Mouse (Mus musculus) liver, embryonic 12.5 days (tissue): ENCODE measurements around the gene Slc9a9. TPM values are rescaled to one million over a fixed set of nuclear protein-coding genes. Genes with fewer than 3 reads are reported as not detected.
A peak's percentile ranks its signal among the peaks of the same experiment; 100 is the strongest.

ENCODE experiments used
- ATAC-seq: fragments of 200-750 bp; cut with Nextera tagmentation; 2 replicates; pipeline ENCODE4 v1.8.0; 2017; ENCODE audit warnings: moderate number of reproducible peaks, mild to moderate bottlenecking, moderate library complexity
- H3K27ac ChIP-seq: fragments of 300-500 bp; sonication (generic); 2 replicates; pipeline ENCODE4 v1.5.1; 2016; ENCODE audit warnings: mild to moderate bottlenecking
- H3K27me3 ChIP-seq: fragments of 300-500 bp; sonication (generic); replicated peaks from 2 replicates; pipeline ENCODE4 v1.6.1; 2016; ENCODE audit warnings: mild to moderate bottlenecking, moderate library complexity
- H3K36me3 ChIP-seq: fragments of 300-500 bp; sonication (generic); 2 replicates; pipeline ENCODE4 v1.6.1; 2016; ENCODE audit warnings: mild to moderate bottlenecking, moderate library complexity
- H3K4me1 ChIP-seq: fragments of 300-500 bp; sonication (generic); 2 replicates; pipeline ENCODE4 v1.6.1; 2016
- H3K4me2 ChIP-seq: fragments of 300-500 bp; sonication (generic); 2 replicates; pipeline ENCODE4 v1.6.1; 2016; ENCODE audit warnings: mild to moderate bottlenecking, moderate library complexity
- H3K4me3 ChIP-seq: fragments of 300-500 bp; sonication (generic); 2 replicates; pipeline ENCODE4 v1.5.1; 2016; ENCODE audit warnings: mild to moderate bottlenecking, moderate library complexity
- H3K9ac ChIP-seq: fragments of 300-500 bp; sonication (generic); 2 replicates; pipeline ENCODE4 v1.6.1; 2016; ENCODE audit warnings: mild to moderate bottlenecking, moderate library complexity
- H3K9me3 ChIP-seq: fragments of 300-500 bp; sonication (generic); replicated peaks from 2 replicates; pipeline ENCODE4 v1.6.1; 2016; ENCODE audit warnings: mild to moderate bottlenecking, moderate library complexity
- WGBS: fragments of 180-500 bp; shearing (Covaris S2); methylation state at CpG from one replicate; pipeline ENCODE4 v1.1.7; 2016; ENCODE audit not compliant: insufficient replicate concordance; 5-methylcytosine and 5-hydroxymethylcytosine counted together
- microRNA-seq: library from miRNA; unstranded; fragments of <30 nt; microRNA quantifications from one replicate; pipeline ENCODE4, GENCODE M21; 2017
- polyA plus RNA-seq: library from polyadenylated mRNA; unstranded; fragments of >200 nt; fragmentation: Nextera tagmentation; extraction: Ambion mirVana; gene quantifications from 2 replicates; pipeline ENCODE4 v1.2.1, GENCODE M21; 2016

Gene Slc9a9
- polyA plus RNA-seq, 1 experiment from 2014 or later, result 1.6 TPM

DNA sequence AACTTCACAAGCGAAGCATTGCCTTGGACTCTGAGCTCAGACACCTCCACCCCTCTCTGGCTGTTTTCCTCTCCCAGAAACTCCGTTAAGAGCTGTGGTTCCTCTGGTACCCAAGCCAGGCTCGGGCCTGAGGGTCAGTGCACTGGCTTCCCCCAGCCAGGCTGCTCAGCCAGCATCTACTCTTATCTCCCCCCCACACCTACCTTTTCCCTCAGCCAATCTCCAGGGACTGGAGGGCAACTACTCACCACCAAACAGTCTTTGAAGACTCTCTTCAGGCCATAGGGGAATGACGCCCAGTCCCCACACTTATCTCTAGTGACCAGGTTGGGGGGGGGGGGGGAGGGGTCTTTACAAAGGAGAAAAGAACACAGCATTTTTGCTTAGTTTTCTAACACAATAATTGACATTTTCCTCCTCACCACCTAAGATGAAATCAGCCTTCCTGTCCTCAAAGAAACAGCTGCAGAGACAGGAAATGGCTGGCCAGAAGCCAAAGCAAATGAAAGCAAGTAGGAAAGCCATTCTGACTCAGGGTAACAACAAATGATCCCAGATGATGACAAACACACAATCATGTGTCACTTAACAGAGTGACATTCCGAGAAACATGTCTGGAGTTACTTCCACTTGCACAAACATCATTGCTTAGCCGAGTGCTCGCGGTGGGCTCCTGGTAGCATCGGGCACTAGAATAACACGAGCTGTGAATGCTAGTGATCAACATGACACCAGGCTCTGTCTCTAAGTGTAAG is 610.1 kb downstream of the Slc9a9 start:
- no peaks in the 10 kb centered on the region for H3K36me3 ChIP-seq
- ATAC-seq, result peak; percentile 92
- peaks cover 37% of the 10 kb centered on the region for H3K4me1 ChIP-seq
- H3K4me2 ChIP-seq, result peak overlapping the region; percentile 36
- H3K9me3 ChIP-seq, result no peaks in the 10 kb centered on the region
- no peak overlapping the region for H3K9ac ChIP-seq
- peak overlapping the region; percentile 43 for H3K27ac ChIP-seq
- H3K4me3 ChIP-seq, result no peak overlapping the region
- 23% methylated on average over 10 of the region's 10 CpGs for WGBS
- no peaks in the 10 kb centered on the region for H3K27me3 ChIP-seq

Small RNA genes within 50 kb of the gene (microRNA-seq; reads per million reads assigned to microRNA genes)
- not detected for gene Mir7656

Other genes with a start within 250 kb of the Slc9a9 start
- 13.8 and 14.5 TPM in 2 replicates for gene 1190002N15Rik, start 131.8 kb upstream of the Slc9a9 start, polyA plus RNA-seq